Mouse (Mus musculus) gastrocnemius, adult 2 months (tissue): ENCODE results near the gene Ston1. TPM values are rescaled to one million over a fixed set of nuclear protein-coding genes. Genes with fewer than 3 reads are reported as not detected.

Experiments used
- DNase-seq: peaks from one replicate; pipeline ENCODE4 v3.0.0; 2022
- H3K27ac ChIP-seq: fragments of 200-600 bp; 2 replicates; pipeline ENCODE4 v1.8.1; 2022; ENCODE audit warnings: mild to moderate bottlenecking
- H3K4me3 ChIP-seq: fragments of 200-600 bp; 2 replicates; pipeline ENCODE4 v1.8.1; 2022; ENCODE audit warnings: mild to moderate bottlenecking, moderate library complexity
- CTCF ChIP-seq: fragments of 200-600 bp; IDR thresholded peaks from 2 replicates; pipeline ENCODE4 v1.8.1; 2022; ENCODE audit warnings: antibody characterized with exemption, mild to moderate bottlenecking, moderate library complexity
- intact Hi-C: fragments of 180-260 bp; cut with DNase I; formaldehyde crosslinking; loops from one replicate; pipeline ENCODE4 v1.15.1; 2025
- total RNA-seq, 2 experiments: library from RNA; stranded (reverse); gene quantifications; 2 replicates each; pipeline ENCODE4 v1.2.3; 2021

Ston1 gene
- total RNA-seq, 2 experiments from 2014 or later: 5.4 to 14.2 TPM

DNA sequence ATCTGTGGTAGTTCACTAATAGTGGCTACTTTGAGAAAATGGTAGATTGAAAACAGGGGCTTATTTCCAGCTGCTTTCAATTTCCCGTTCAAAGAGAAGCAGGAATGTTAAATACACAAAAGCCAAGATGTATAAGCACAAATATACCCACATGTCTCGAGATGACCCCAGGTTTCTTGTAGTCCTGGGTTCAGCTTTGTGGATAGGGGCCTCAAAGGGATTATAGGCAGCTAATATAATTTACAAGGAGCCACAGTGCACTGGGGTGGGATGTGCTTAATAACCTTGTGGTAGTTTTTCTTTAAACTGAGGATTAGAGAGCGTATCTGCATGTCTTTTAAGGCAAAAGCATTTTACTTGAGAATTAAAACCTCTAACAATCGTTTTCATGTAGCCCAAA, 73.3 kb downstream of the Ston1 start:
- no peak for TF ChIP-seq CTCF
- intact Hi-C loops: no loop called here
- no peak for DNase-seq

DNA sequence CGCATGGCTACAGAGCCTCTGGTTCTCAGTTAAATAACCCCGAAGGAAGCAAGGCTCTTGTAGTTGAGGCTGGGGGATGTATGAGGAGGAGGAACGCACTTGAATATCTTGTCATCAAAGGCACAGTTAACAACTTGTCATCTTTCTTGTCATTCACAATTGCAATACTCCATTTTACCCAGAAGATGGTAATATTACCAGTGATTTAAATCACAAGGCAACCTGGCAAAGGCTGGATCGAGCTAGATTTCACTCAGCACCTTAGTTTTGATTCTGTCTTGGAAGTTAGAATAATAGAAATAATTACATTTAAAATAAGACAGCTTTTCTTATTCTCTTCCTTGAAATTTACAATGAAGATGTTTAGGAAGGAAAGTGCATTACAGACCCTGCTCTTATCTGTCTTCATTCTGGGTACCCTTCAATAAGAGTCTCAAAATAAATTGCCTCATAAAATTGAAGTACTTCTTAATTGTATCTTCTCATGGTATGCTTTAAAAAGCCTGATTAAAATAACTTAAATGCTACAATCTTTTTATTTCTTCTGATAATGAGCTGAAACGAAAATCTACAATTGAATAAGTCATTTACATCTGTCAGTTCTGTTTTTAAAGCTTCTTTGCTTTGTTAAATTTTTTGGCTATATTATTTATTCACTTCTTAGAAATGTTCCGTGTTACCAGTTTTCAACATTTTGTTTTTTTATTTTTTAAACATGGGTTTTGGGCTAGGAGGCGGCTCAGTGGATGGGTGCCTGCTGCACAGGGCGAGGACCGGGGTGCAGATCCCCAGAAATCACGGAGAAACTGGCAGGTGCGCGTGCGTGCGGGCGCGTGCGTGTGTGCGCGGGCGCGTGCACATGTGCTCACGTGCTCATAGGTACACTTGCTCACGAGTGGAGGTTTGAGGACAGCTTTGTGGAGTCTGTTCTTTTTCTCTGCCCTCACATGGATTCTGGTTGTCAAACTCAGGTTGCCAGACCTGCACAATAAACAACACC, 78.1 kb downstream of the Ston1 start:
- Histone ChIP-seq H3K27ac (no peak overlapping the region), H3K4me3 (no peak overlapping the region)
- DNase-seq: no peak
- no peak for TF ChIP-seq CTCF
- intact Hi-C loops: no loop called here

More for the DNA sequence above, 73.3 kb downstream of the Ston1 start:
- no peak overlapping the region for H3K27ac ChIP-seq
- no peak overlapping the region for H3K4me3 ChIP-seq

DNA sequence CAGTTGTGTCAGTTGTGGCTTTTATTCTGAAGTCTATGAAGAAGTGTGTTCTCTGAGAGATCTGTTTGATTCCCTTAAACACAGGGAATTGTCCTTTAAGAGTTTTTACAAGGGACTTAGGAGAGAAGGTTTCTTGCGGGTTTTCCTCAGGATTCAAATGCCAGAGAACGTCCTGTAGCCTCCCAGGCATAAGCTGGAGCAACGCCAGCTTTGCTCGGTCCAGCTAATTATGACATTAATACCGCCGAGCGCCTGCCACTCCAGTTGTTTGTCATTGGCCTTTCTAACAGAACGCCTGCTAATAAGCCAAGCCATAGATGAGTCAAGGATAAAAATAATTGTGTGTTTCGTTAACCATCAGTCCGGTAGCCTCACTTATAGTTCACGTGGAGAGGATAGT, 90.7 kb downstream of the Ston1 start:
- TF ChIP-seq CTCF: no peak
- DNase-seq: no peak
- intact Hi-C loops: no loop called here
- Histone ChIP-seq H3K27ac (no peak overlapping the region), H3K4me3 (no peak overlapping the region)

DNA sequence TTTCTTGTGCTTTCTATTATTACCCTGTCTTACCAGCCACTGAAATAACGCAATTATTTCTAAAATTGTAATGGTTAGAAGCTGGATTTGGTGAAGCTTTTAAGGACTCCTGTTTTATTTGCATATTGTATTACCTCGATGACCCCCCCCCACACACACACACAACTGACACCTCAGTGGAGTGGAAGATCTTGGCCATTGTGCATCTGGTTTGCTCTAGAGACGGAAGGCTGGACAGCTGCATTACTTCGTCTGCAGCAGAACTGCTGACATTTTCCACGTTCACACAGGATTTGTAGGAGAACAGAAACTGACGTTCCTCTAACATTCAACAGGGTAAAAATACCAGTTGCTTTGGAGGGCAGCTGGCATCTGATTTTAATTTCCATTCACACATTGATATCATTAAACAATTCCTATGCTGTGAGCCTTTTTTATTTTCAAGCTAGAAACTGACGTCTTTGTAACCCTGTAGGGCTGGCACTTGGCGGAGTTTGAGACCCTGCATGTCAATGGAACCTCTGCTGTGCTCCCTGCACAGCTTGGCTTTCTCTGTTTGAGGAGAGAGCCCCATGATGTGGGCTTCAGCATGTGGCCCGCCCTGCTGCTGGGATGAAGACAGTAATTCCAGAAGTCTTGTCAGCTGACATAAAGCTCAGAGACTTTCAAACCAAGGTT, 99.3 kb downstream of the Ston1 start:
- Histone ChIP-seq H3K4me3 (no peak overlapping the region), H3K27ac (no peak overlapping the region)
- no peak for TF ChIP-seq CTCF
- intact Hi-C loops: no loop called here
- no peak for DNase-seq

DNA sequence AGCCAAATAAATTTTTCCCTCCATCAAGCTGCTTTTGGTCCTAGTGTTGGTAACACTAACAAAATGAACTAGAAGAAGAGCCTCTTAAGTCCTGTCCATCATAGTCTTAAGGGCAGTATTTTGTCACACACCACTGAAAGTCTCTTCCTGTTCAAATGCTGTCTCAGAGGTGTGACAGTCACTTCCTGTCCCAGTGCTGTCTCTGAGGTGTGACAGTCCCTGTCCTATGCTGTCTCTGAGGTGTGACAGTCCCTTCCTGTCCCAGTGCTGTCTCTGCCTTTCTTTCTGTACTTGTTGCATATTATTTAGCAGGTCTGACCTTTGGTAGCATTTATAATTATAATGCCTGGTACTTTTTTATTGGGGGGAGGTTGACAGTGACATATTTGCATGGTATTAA, 103.4 kb downstream of the Ston1 start:
- TF ChIP-seq CTCF: no peak
- Histone ChIP-seq H3K27ac (no peak overlapping the region), H3K4me3 (no peak overlapping the region)
- DNase-seq: no peak
- intact Hi-C loops: no loop called here

DNA sequence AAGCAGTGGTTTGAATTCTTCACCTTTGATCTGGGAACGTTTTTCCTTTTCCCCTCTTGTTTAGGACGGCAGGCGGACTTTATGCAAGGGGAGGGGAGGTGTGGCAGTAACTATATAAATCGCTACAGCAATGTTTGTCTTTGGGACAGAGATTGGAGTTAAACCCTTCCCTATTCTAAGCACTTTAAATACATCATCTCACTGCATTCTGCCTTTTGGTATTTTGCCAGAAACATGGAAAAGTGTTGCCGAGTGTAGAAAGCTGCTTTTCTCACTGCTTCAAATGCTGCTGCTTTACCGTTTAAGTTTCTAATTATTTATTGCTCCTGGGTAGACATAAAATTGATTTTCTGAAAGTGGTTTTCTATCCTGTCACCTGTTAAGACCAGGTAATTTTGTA, 104.9 kb downstream of the Ston1 start:
- no peak for DNase-seq
- H3K27ac ChIP-seq: no peak overlapping the region

DNA sequence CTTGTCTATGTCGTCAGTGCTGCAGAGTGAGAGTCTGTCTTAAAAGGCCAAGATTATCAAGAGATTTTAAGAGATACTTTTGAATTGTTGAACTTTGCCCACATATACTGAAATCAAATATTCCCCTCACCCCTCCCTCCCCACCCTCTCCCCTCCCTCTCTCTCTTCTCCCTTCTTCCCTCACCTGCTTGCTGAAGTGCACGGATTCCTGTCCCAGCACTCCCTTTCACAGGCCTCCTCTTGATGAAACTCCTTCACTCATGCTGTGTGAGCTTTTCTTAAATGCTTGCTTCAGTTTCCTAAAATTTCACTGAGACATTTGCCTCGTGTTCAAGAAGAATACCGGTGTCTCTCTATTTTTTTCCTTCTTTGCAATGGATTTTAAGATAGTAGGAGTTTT, 105.6 kb downstream of the Ston1 start:
- no peak for DNase-seq
- no peak overlapping the region for H3K27ac ChIP-seq
- intact Hi-C loops: no loop called here
- no peak for TF ChIP-seq CTCF
- H3K4me3 ChIP-seq: no peak overlapping the region

More for the DNA sequence above, 104.9 kb downstream of the Ston1 start:
- no peak overlapping the region for H3K4me3 ChIP-seq
- TF ChIP-seq CTCF: no peak
- intact Hi-C loops: no loop called here

DNA sequence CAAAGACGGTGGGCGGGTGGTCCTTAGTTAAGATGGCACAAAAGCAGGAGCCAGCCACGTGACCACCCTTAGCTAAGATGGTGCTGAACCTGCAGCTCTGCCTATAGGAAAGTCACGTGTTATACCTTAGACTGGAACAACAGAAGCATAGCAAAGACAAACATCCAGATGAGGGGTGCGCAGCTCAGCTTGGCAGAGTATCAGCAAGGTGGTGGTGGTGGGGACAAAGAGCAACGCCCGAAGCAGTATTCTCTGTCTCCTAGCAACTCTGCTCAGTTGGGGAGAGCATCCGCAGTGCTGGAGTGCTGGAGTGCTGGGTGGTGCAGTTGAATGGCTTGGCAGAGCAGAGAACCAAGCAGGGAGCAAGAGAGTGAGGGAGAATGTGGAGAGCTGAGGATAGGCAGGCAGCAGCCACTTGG, 108.8 kb downstream of the Ston1 start:
- no peak for TF ChIP-seq CTCF
- H3K27ac ChIP-seq: no peak overlapping the region
- intact Hi-C loops: no loop called here
- no peak for DNase-seq
- no peak overlapping the region for H3K4me3 ChIP-seq

Other genes starting within 250 kb of the Ston1 start
- 10 to 100 TPM; 10.6 to 12.9 TPM for gene Foxn2, start 157.0 kb upstream of the Ston1 start, total RNA-seq
- 1 to 10 TPM; 4.5 to 5.8 TPM for gene Ppp1r21, start 67.6 kb upstream of the Ston1 start, total RNA-seq
- not detected for gene Gtf2a1l, start 71.0 kb downstream of the Ston1 start, total RNA-seq
- not detected for gene Lhcgr, start 194.3 kb downstream of the Ston1 start, total RNA-seq